Mouse (Mus musculus) lung, embryonic 14.5 days (tissue): ENCODE measurements around the gene Tmem35b. TPM values are rescaled to one million over a fixed set of nuclear protein-coding genes. Genes with fewer than 3 reads are reported as not detected.

Experiments
- ATAC-seq: fragments of 200-750 bp; cut with Nextera tagmentation; 2 replicates; pipeline ENCODE4 v1.8.0; 2017; ENCODE audit warnings: mild to moderate bottlenecking, moderate TSS enrichment, moderate library complexity; ENCODE audit not compliant: insufficient read depth
- DNase-seq: peaks from one replicate; pipeline ENCODE4 v3.0.0-alpha.2; 2015
- H3K27ac ChIP-seq: fragments of 300-500 bp; sonication (generic); 2 replicates; pipeline ENCODE4 v1.5.1; 2014; ENCODE audit warnings: low read depth, mild to moderate bottlenecking, moderate library complexity
- H3K27me3 ChIP-seq: fragments of 300-500 bp; sonication (generic); 2 replicates; pipeline ENCODE4 v1.6.1; 2014; ENCODE audit warnings: low read length, control low read depth; ENCODE audit not compliant: insufficient read depth
- H3K36me3 ChIP-seq: fragments of 300-500 bp; sonication (generic); 2 replicates; pipeline ENCODE4 v1.6.1; 2014; ENCODE audit warnings: control low read depth; ENCODE audit not compliant: insufficient read depth
- H3K4me1 ChIP-seq: fragments of 300-500 bp; sonication (generic); 2 replicates; pipeline ENCODE4 v1.6.1; 2014; ENCODE audit warnings: antibody characterized with exemption, control low read depth; ENCODE audit not compliant: insufficient read depth
- H3K4me2 ChIP-seq: fragments of 300-500 bp; sonication (generic); 2 replicates; pipeline ENCODE4 v1.6.1; 2014; ENCODE audit warnings: mild to moderate bottlenecking
- H3K4me3 ChIP-seq: fragments of 300-500 bp; sonication (generic); 2 replicates; pipeline ENCODE4 v1.5.1; 2014; ENCODE audit warnings: low read depth, low read length
- H3K9ac ChIP-seq: fragments of 300-500 bp; sonication (generic); 2 replicates; pipeline ENCODE4 v1.6.1; 2014
- H3K9me3 ChIP-seq: fragments of 300-500 bp; sonication (generic); 2 replicates; pipeline ENCODE4 v1.6.1; 2016; ENCODE audit warnings: low read depth, low read length, control low read depth
- CTCF ChIP-seq: IDR thresholded peaks from 2 replicates; pipeline ENCODE4 v1.5.1; 2016; ENCODE audit warnings: antibody characterized with exemption, low read depth
- WGBS: fragments of 180-500 bp; shearing (Covaris S2); extraction: QIAGEN DNeasy Blood & Tissue Kit; methylation state at CpG from one replicate; pipeline ENCODE4 v1.1.7; 2014; 5-methylcytosine and 5-hydroxymethylcytosine counted together
- polyA plus RNA-seq: library from polyadenylated mRNA; unstranded; fragments of >200 nt; fragmentation: Nextera tagmentation; extraction: Ambion mirVana; gene quantifications from 2 replicates; pipeline ENCODE4 v1.2.1, GENCODE M21; 2014

The Tmem35b gene
- 13.1 and 14.9 TPM in 2 replicates for polyA plus RNA-seq

DNA sequence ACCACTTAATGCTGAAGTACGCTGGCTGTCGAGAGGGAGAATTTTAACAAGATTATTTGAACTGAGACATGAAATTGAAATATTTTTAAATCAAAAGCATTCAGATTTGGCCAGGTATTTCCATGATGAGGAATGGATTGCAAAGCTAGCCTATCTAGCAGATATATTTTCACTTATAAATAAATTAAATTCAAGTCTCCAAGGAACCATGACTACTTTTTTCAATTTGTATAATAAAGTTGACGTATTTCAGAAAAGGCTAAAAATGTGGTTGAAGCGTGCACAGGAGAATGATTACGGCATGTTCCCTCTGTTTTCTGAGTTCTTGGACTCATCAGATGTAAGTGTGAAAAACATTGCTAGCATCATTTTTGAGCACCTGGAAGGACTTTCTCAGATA, at the start of gene Tmem35b:
TSS of gene Tmem35b (plus strand) at position 301 of the 400 bp plus-strand sequence.
- H3K4me1 ChIP-seq = no peaks in the 10 kb centered on the region
- no peaks in the 10 kb centered on the region for H3K27me3 ChIP-seq
- TF ChIP-seq CTCF = no peak
- H3K9ac ChIP-seq = no peak within 1 kb of the TSS
- WGBS = 91% methylated on average over 5 of the region's 5 CpGs
- no peaks in the 10 kb centered on the region for H3K36me3 ChIP-seq
- H3K4me3 ChIP-seq = no peak within 1 kb of the TSS
- H3K27ac ChIP-seq = no peak within 1 kb of the TSS
- ATAC-seq = no peak
- no peak within 1 kb of the TSS for H3K4me2 ChIP-seq
- no peaks in the 10 kb centered on the region for H3K9me3 ChIP-seq
- DNase-seq = no peak

DNA sequence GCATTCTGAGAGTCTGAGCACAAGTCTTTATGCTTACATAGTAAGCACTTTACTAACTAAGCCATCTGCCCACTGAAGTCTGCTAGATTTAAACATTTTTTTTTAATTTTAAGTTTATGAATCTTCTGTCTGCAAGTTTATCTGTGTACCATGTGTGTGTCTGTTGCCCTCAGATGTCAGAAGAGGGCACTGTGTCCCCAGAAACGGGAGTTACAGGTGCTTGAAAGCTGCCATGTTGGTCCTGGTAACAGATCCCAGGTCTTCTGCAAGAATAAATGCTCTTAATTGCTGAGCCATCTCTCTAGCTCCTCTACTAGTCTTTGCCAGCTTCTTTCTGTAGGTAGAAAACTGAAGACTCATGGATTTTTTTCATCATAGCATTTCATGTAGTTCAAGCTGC, 48.6 kb upstream of the Tmem35b start:
- no peak for TF ChIP-seq CTCF
- ATAC-seq = no peak
- 60% methylated on average over 1 of the region's 1 CpGs for WGBS
- Histone ChIP-seq H3K4me1 (no peaks in the 10 kb centered on the region), H3K4me3 (no peak overlapping the region), H3K36me3 (no peaks in the 10 kb centered on the region), H3K27me3 (no peaks in the 10 kb centered on the region), H3K9ac (no peak overlapping the region), H3K27ac (no peak overlapping the region), H3K9me3 (no peaks in the 10 kb centered on the region), H3K4me2 (no peak overlapping the region)
- DNase-seq = no peak

DNA sequence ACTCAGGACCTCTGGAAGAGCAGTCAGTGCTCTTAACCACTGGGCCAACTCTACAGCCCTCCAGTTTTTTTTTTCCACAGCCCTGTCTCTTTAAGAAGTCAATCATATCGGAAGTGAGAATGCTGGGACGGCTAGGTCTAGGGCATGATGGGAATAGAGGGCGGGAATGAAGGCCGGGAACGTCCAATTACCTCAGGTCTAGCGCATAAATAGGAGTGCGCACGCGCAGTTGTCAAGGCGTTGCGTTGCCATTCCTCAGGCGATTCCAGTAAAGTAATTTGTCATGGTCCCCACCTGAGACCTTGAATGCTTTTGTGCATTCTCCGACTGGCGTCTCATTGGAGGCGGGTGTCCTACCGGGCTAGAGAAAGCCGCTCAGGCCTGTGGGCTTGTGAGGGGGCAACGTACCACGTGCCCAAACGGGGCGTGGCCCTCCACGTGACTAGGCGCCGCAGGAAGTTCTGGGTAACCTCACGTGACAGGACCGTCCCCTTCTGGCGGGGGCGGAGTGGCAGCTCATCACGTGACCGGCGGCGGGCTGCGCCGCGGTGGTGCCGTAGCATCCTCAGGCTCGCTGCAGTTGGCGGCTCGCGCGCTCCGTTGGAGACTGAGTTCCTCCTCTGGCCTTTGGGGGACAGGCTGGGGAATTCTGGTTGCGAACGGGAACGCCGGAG, 46.5 kb upstream of the Tmem35b start, which contains the start of gene Zmym6:
TSS of gene Zmym6 (plus strand) at position 509 of the 674 bp plus-strand sequence.
- H3K4me1 ChIP-seq = no peaks in the 10 kb centered on the region
- DNase-seq = peak; percentile 97
- H3K4me3 ChIP-seq = peak within 1 kb of the TSS; percentile 53
- under 1% methylated on average over 46 of the region's 46 CpGs for WGBS
- peak within 1 kb of the TSS; percentile 71 for H3K4me2 ChIP-seq
- no peaks in the 10 kb centered on the region for H3K36me3 ChIP-seq
- peak within 1 kb of the TSS; percentile 85 for H3K27ac ChIP-seq
- ATAC-seq = peak; percentile 96
- peak; percentile 3; the same call in 1 of the 2 replicates for TF ChIP-seq CTCF
- no peaks in the 10 kb centered on the region for H3K27me3 ChIP-seq
- H3K9ac ChIP-seq = peak within 1 kb of the TSS; percentile 49
- H3K9me3 ChIP-seq = no peaks in the 10 kb centered on the region

DNA sequence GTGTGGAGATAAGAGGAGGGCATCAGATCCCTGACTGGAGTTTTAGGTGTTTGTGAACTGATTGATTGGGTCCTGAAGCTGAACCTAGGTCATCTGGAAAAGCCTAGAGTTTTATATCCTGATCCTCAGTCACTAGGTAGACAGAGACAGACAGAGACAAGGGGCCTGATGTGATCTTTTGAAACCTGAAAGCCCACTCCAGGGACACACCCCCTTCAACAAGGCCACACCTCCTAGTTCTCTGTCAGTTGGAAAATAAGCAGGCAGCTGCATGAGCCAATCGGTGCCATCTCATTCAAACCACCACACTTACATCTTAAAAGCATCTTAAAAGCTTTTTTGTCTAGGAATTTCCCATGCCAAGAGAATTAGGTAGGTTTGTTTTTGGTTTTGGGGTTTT, 42.7 kb upstream of the Tmem35b start:
- ATAC-seq (no peak), DNase-seq (no peak)
- 46% methylated on average over 1 of the region's 1 CpGs for WGBS
- no peaks in the 10 kb centered on the region for H3K36me3 ChIP-seq
- no peaks in the 10 kb centered on the region for H3K4me1 ChIP-seq
- H3K9me3 ChIP-seq = no peaks in the 10 kb centered on the region
- TF ChIP-seq CTCF = no peak
- no peak overlapping the region for H3K4me2 ChIP-seq
- H3K27ac ChIP-seq = no peak overlapping the region
- H3K9ac ChIP-seq = no peak overlapping the region
- H3K4me3 ChIP-seq = no peak overlapping the region
- H3K27me3 ChIP-seq = no peaks in the 10 kb centered on the region

DNA sequence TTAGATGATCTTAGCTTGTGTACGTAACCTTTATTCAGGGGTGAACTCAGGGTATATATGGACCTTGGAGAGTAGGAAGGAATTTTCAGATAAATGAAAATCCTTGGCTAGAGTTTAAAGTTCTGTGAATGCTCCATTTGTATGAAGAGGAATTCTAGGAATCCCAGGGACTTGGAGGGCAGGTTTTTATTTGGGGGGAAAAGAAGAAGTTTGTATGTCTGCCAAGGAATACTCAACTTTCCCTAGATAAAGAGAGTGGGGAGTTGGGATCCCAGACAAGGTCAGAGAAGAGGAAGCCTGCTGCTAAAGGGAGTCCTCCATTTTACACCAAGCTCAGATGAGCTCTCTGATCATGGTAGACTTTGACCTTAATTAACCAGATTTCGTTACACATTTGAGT, 40.4 kb upstream of the Tmem35b start:
- H3K4me1 ChIP-seq = no peaks in the 10 kb centered on the region
- no peaks in the 10 kb centered on the region for H3K9me3 ChIP-seq
- no peak overlapping the region for H3K27ac ChIP-seq
- ATAC-seq (no peak), DNase-seq (no peak)
- H3K27me3 ChIP-seq = no peaks in the 10 kb centered on the region
- 0 out of 2 replicates have a peak, but pooled peaks cover under 1% of the 10 kb centered on the region for H3K36me3 ChIP-seq
- WGBS = 67% methylated on average over 2 of the region's 2 CpGs
- no peak overlapping the region for H3K9ac ChIP-seq
- no peak overlapping the region for H3K4me3 ChIP-seq
- H3K4me2 ChIP-seq = no peak overlapping the region
- no peak for TF ChIP-seq CTCF

DNA sequence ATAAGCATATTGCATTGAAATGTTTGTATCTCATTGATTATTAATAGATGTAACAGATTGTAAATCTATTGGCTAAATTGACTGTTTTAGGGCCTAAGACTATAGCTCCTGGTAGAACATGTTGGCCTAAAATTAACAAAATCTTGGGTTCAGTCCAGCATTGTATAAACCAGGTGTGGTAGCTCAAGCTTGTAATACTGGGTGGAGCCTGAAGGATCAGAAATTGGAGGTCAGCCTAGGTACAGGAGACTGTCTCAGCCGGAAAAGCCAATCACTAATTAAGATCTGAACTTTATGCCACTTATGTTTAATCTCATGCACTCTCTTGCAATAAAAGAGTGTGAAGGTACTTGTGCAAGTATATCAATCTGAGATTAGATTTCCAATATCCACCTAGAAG, 37.7 kb upstream of the Tmem35b start:
- no peak overlapping the region for H3K4me2 ChIP-seq
- H3K9ac ChIP-seq = no peak overlapping the region
- no peaks in the 10 kb centered on the region for H3K9me3 ChIP-seq
- H3K4me1 ChIP-seq = no peaks in the 10 kb centered on the region
- 82% methylated on average over 1 of the region's 1 CpGs for WGBS
- DNase-seq (no peak), ATAC-seq (no peak)
- H3K36me3 ChIP-seq = peaks cover 15% of the 10 kb centered on the region; the same call in 1 of the 2 replicates
- no peak for TF ChIP-seq CTCF
- no peak overlapping the region for H3K27ac ChIP-seq
- H3K4me3 ChIP-seq = no peak overlapping the region
- H3K27me3 ChIP-seq = no peaks in the 10 kb centered on the region

DNA sequence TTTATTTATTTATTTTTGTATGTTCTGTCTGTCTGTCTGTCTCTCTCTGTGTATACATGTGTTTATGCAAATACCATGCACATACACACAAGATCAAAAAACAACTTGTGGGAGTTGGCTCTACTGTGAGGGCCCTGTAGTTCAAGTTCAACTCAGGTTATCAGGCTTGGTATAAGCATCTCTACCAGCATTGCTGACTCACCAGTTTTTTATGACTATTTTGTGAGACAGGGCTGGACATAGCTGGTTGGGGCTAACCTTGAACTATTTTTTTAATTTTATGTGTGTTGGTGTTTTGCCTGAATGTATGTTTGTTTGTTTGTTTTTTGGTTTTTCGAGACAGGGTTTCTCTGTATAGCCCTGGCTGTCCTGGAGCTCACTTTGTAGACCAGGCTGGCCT, 32.3 kb upstream of the Tmem35b start:
- Histone ChIP-seq H3K9me3 (no peaks in the 10 kb centered on the region), H3K4me1 (no peaks in the 10 kb centered on the region), H3K4me2 (no peak overlapping the region), H3K9ac (no peak overlapping the region), H3K36me3 (peaks cover 15% of the 10 kb centered on the region; the same call in 1 of the 2 replicates), H3K27ac (no peak overlapping the region), H3K27me3 (no peaks in the 10 kb centered on the region), H3K4me3 (no peak overlapping the region)
- TF ChIP-seq CTCF = no peak
- ATAC-seq (no peak), DNase-seq (no peak)
- WGBS = 89% methylated on average over 1 of the region's 1 CpGs
